8 mouse cellular contexts compared by ENCODE assay signal in genomic region chr4:122985110-122985509, GRCm38 (mm10). TPM values are rescaled to one million over a fixed set of nuclear protein-coding genes. Genes with fewer than 3 reads are reported as not detected.
DNase-seq lines count a peak whose midpoint lies in the region; ATAC-seq lines count a peak whose summit lies in the region.

No protein-coding gene starts in this region.

- no peaks in the 10 kb centered on the region for H3K4me1 ChIP-seq in heart, embryonic 16.5 days (ENCODE audit: control insufficient read depth, insufficient read depth, low read length)
- H3K4me1 ChIP-seq in liver, embryonic 12.5 days, result peaks cover 7% of the 10 kb centered on the region; the same call in 1 of the 2 replicates
- peaks cover 8% of the 10 kb centered on the region; the same call in 1 of the 2 replicates for H3K4me1 ChIP-seq in neural tube, embryonic 12.5 days

- H3K9ac ChIP-seq in heart, embryonic 16.5 days (ENCODE audit: low read length), result no peak overlapping the region
- H3K9ac ChIP-seq in liver, embryonic 12.5 days, result no peak overlapping the region
- H3K9ac ChIP-seq in neural tube, embryonic 12.5 days, result no peak overlapping the region

- no peaks in the 10 kb centered on the region for H3K9me3 ChIP-seq in heart, embryonic 16.5 days (replicated peaks; ENCODE audit: control insufficient read depth, low read length)
- no peaks in the 10 kb centered on the region for H3K9me3 ChIP-seq in liver, embryonic 12.5 days (replicated peaks)
- H3K9me3 ChIP-seq in neural tube, embryonic 12.5 days, result no peaks in the 10 kb centered on the region

- H3K36me3 ChIP-seq in heart, embryonic 16.5 days (ENCODE audit: control insufficient read depth, insufficient read depth), result no peaks in the 10 kb centered on the region
- no peaks in the 10 kb centered on the region for H3K36me3 ChIP-seq in liver, embryonic 12.5 days
- no peaks in the 10 kb centered on the region for H3K36me3 ChIP-seq in neural tube, embryonic 12.5 days

- H3K27ac ChIP-seq in heart, embryonic 16.5 days (ENCODE audit: low read length), result no peak overlapping the region
- H3K27ac ChIP-seq in liver, embryonic 12.5 days, result no peak overlapping the region
- H3K27ac ChIP-seq in neural tube, embryonic 12.5 days, result no peak overlapping the region

- no peak overlapping the region for H3K4me2 ChIP-seq in heart, embryonic 16.5 days (ENCODE audit: low read depth, low read length)
- no peak overlapping the region for H3K4me2 ChIP-seq in liver, embryonic 12.5 days
- H3K4me2 ChIP-seq in neural tube, embryonic 12.5 days (replicated peaks), result no peak overlapping the region

- H3K27me3 ChIP-seq in heart, embryonic 16.5 days (ENCODE audit: control insufficient read depth, insufficient read depth, low read length), result peaks cover 19% of the 10 kb centered on the region
- peaks cover 40% of the 10 kb centered on the region for H3K27me3 ChIP-seq in liver, embryonic 12.5 days (replicated peaks)
- H3K27me3 ChIP-seq in neural tube, embryonic 12.5 days (replicated peaks), result peaks cover 22% of the 10 kb centered on the region

- WGBS in heart, embryonic 16.5 days, result 26% methylated on average over 8 of the region's 8 CpGs
- WGBS in liver, embryonic 12.5 days (ENCODE audit: insufficient replicate concordance), result 25% methylated on average over 8 of the region's 8 CpGs
- 45% methylated on average over 8 of the region's 8 CpGs for WGBS in neural tube, embryonic 12.5 days

- peak; percentile 68 for ATAC-seq in heart, embryonic 16.5 days (replicated peaks; ENCODE audit: extremely low read depth, insufficient read depth, low FRiP score)
- ATAC-seq in liver, embryonic 12.5 days, result 0 out of 2 replicates have a peak, but pooled peaks have one; percentile 49
- peak; percentile 90 for ATAC-seq in neural tube, embryonic 12.5 days (ENCODE audit: low FRiP score, low read depth)

- no peak overlapping the region for H3K4me3 ChIP-seq in heart, embryonic 16.5 days (ENCODE audit: low read length)
- H3K4me3 ChIP-seq in liver, embryonic 12.5 days, result no peak overlapping the region
- no peak overlapping the region for H3K4me3 ChIP-seq in neural tube, embryonic 12.5 days

- DNase-seq in right cerebral cortex, adult 18-20 months, result peak; percentile 74
- DNase-seq in right cerebral cortex, postnatal 4 days, result no peak
- peak; percentile 79 for DNase-seq in embryo, embryonic 11 days
- peak; percentile 69 for DNase-seq in kidney, postnatal 10 days
- DNase-seq in thymus, postnatal 25 days, result peak; percentile 63

RNA-seq across cellular contexts. Expression of gene Mycl, which starts 10.3 kb away (rescaled TPM):
- 1.3 and 1.9 TPM in 2 replicates for polyA plus RNA-seq in heart, embryonic 16.5 days (2015; fragmentation: Nextera tagmentation; extraction: Ambion mirVana)
- 1.2 and 1.6 TPM in 2 replicates for polyA plus RNA-seq in liver, embryonic 12.5 days (2016; fragmentation: Nextera tagmentation; extraction: Ambion mirVana)
- polyA plus RNA-seq in neural tube, embryonic 12.5 days (2016; fragmentation: Nextera tagmentation; extraction: Ambion mirVana), result 123 and 125 TPM in 2 replicates

RNA-seq across cellular contexts. Expression of gene Mfsd2a, which starts 24.1 kb away (rescaled TPM):
- 0.55 and 0.80 TPM in 2 replicates for polyA plus RNA-seq in heart, embryonic 16.5 days (2015; fragmentation: Nextera tagmentation; extraction: Ambion mirVana)
- 0.14 and 0.28 TPM in 2 replicates for polyA plus RNA-seq in liver, embryonic 12.5 days (2016; fragmentation: Nextera tagmentation; extraction: Ambion mirVana)
- 21.4 and 22.0 TPM in 2 replicates for polyA plus RNA-seq in neural tube, embryonic 12.5 days (2016; fragmentation: Nextera tagmentation; extraction: Ambion mirVana)

RNA-seq across cellular contexts. Expression of gene Trit1, which starts 31.3 kb away (rescaled TPM):
- 9.9 and 11.0 TPM in 2 replicates for polyA plus RNA-seq in heart, embryonic 16.5 days (2015; fragmentation: Nextera tagmentation; extraction: Ambion mirVana)
- polyA plus RNA-seq in liver, embryonic 12.5 days (2016; fragmentation: Nextera tagmentation; extraction: Ambion mirVana), result 8.9 and 10.9 TPM in 2 replicates
- polyA plus RNA-seq in neural tube, embryonic 12.5 days (2016; fragmentation: Nextera tagmentation; extraction: Ambion mirVana), result 26.6 and 29.7 TPM in 2 replicates

Comparison
In these comparisons a context has a peak if more than half of its experiments do, and no peak if none do; other contexts are left out.
1. RNA of gene Mycl, which starts 10.3 kb away (polyA plus RNA-seq): 123 to 125 TPM in neural tube, embryonic 12.5 days; 1.3 to 1.9 TPM in heart, embryonic 16.5 days and 1.2 to 1.6 TPM in liver, embryonic 12.5 days; every median in the first group is over 10 times any median in the second.
2. RNA of gene Mfsd2a, which starts 24.1 kb away (polyA plus RNA-seq): 21.4 to 22.0 TPM in neural tube, embryonic 12.5 days; 0.55 to 0.80 TPM in heart, embryonic 16.5 days and 0.14 to 0.28 TPM in liver, embryonic 12.5 days; every median in the first group is over 10 times any median in the second.
3. Peak in every context shown above with its lines, with median percentiles within 50 percentile points of each other: ATAC-seq.